Mouse (Mus musculus) central nervous system, embryonic 11.5 days (tissue): Measurements from ENCODE around the gene Rheb. TPM values are rescaled to one million over a fixed set of nuclear protein-coding genes. Genes with fewer than 3 reads are reported as not detected.

Experiments used
- polyA plus RNA-seq: library from polyadenylated mRNA; depleted of rRNA; stranded (reverse); fragments of >200 nt; gene quantifications from 2 replicates; pipeline ENCODE4 v1.2.3, GENCODE M21; 2012; rRNA removed

Gene Rheb
- 78.8 and 91.4 TPM in 2 replicates for polyA plus RNA-seq

DNA sequence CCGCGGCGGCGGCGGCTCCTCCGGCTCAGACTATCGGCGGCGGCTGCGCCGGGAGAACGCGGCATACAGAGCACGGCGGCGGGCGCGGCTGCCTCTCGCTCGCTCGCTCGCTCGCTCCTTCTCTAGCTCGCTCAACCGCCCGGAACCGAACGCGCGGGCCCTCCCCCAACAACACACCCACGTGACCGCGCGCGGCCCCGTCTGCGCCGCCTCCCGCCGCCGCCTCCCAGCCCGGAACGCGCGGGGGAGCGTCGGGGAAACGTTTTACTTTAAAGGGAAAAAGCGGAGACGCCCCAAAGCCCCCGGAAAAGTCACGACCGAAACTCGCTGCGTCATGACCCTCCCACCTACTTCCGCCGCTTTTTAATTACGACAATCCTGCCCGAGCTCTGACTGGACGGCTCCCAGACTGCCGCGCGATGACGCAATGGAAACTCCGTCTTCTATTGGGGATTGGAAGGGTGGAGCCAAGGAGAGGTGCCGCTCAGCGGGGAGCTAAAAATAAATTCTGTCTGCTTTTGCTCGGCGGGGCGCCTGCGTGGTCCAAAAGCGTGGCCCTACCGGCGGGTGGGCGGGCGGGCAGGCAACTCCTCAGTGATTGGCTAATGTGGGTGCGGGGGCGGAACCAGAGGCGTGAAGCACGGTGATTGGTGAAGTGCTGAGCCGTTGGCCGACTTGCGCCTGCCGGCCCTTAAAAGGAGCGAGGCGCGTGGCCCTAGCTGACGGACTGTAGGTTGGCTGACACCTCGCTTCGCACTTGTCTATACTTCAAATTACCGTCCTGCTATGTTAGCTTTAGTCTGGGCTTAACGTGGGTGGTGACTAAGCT, at the start of gene Rheb:
Gene Rheb (minus strand): TSS at position 351 of the 829 bp plus-strand sequence.

DNA sequence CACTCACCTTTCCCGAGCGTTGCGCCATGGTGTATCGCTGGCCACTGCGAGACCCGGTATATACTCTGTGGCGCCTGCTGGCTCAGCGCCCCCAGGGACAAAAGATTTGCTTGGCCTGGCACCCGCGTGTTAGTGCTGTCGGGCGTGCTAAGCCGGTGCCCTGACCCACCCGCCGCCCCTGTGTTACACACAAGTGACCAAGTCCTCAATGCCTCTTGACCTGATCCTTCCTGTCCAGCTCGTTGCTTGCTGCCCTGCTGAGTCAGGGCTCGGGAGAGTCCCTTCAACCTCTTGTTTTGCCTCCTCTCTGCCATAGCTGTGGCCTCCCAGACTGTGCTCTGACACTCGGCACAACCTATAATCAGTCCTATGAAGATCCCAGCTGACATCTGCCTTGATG, 84.6 kb downstream of the Rheb start, which contains the start of gene Crygn:
Gene Crygn (minus strand): TSS at position 193 of the 400 bp plus-strand sequence.

Other genes starting within 250 kb of the Rheb start
- 71.6 and 79.7 TPM in 2 replicates for gene Smarcd3, start 218.2 kb downstream of the Rheb start, polyA plus RNA-seq
- gene Nub1, start 157.1 kb downstream of the Rheb start, polyA plus RNA-seq = 35.8 and 38.3 TPM in 2 replicates
- gene Wdr86, start 111.9 kb downstream of the Rheb start, polyA plus RNA-seq = 16.0 and 41.0 TPM in 2 replicates
- 0.11 and 0.13 TPM in 2 replicates for gene Crygn, start 84.6 kb downstream of the Rheb start, polyA plus RNA-seq